Mouse (Mus musculus) G1E (cell line): Measurements from ENCODE around the gene Sept8.

Source experiments
- CTCF ChIP-seq: IDR thresholded peaks from 2 replicates; pipeline ENCODE4 v1.5.1; 2012; ENCODE audit warnings: low read depth, low read length, inconsistent platforms, mixed read lengths
- GATA1 ChIP-seq: IDR thresholded peaks from 2 replicates; pipeline ENCODE4 v1.6.1; 2012; ENCODE audit warnings: borderline replicate concordance, low read length, inconsistent platforms, mixed read lengths
- GATA2 ChIP-seq: IDR thresholded peaks from 2 replicates; pipeline ENCODE4 v1.6.1; 2012; ENCODE audit warnings: low read depth, low read length, inconsistent platforms, borderline replicate concordance
- POLR2AphosphoS5 ChIP-seq: IDR thresholded peaks from 2 replicates; pipeline ENCODE4 v1.6.1; 2012; ENCODE audit warnings: low read depth, low read length, inconsistent platforms; ENCODE audit not compliant: insufficient replicate concordance
- TAL1 ChIP-seq: conservative IDR thresholded peaks from 2 replicates; pipeline ENCODE4 v1.6.1; 2012; ENCODE audit warnings: low read depth, low read length, inconsistent platforms, mixed read lengths

DNA sequence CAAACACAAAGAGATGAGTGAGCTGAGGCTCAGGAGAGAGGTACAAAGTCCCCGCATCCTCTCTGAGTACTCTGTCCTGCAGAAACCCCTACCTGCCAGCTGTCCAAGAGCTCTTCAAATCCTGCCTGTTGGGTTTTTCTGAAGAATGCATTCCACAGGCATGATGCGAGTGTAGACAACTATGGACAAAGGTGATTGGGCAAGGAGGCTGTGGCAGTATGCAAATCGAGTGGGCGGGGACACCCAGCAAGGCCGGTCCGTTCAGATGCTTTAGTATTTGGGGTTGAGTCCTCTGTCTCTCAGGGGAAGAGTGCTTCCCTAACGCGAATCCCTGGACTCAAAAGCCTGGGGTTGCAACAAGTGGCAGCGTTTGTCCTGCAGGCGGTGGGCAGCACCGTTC, 18.5 kb upstream of the Sept8 start:
- TF ChIP-seq GATA1 (no peak), CTCF (no peak), POLR2AphosphoS5 (no peak), GATA2 (no peak), TAL1 (no peak)
